Mouse (Mus musculus): ENCODE results near the gene Vmn1r63. TPM values are rescaled to one million over a fixed set of nuclear protein-coding genes. Genes with fewer than 3 reads are reported as not detected.
"Not testable (repeated sequence)": the region's sequence is repeated elsewhere in the genome, so short reads cannot be mapped to it uniquely, and the experiment has no call there.

The Vmn1r63 gene
- polyA plus RNA-seq (2015; fragmentation: Nextera tagmentation; extraction: Ambion mirVana), result not detected in 2 replicates

GRCm38 (mm10) chr7:5805345-5805744 lies at the start of gene Vmn1r63:
Gene Vmn1r63, minus strand, starts transcription at chr7:5805445.
- not testable (repeated sequence) for ATAC-seq (ENCODE audit: insufficient number of reproducible peaks, low FRiP score, low TSS enrichment, low read depth); H3K9me3 ChIP-seq; H3K9ac ChIP-seq; H3K27me3 ChIP-seq; H3K36me3 ChIP-seq; H3K27ac ChIP-seq; H3K4me1 ChIP-seq; H3K4me3 ChIP-seq; H3K4me2 ChIP-seq
- WGBS, result no CpG with 5 or more reads among the region's 2 CpGs

Other genes starting within 250 kb of the Vmn1r63 start
- gene Vmn1r61, start 192.2 kb downstream of the Vmn1r63 start, polyA plus RNA-seq (2015; fragmentation: Nextera tagmentation; extraction: Ambion mirVana), result not detected in 2 replicates
- gene Vmn1r62, start 131.8 kb downstream of the Vmn1r63 start, polyA plus RNA-seq (2015; fragmentation: Nextera tagmentation; extraction: Ambion mirVana), result not detected in 2 replicates
- not detected in 2 replicates for gene Vmn1r64, start 79.1 kb upstream of the Vmn1r63 start, polyA plus RNA-seq (2015; fragmentation: Nextera tagmentation; extraction: Ambion mirVana)
- gene Vmn1r65, start 205.6 kb upstream of the Vmn1r63 start, polyA plus RNA-seq (2015; fragmentation: Nextera tagmentation; extraction: Ambion mirVana), result not detected in 2 replicates
- gene Nlrp4c, start 239.7 kb upstream of the Vmn1r63 start, polyA plus RNA-seq (2015; fragmentation: Nextera tagmentation; extraction: Ambion mirVana), result not detected in 2 replicates